Mouse (Mus musculus): ENCODE measurements around the gene H2-DMb1. TPM values are rescaled to one million over a fixed set of nuclear protein-coding genes. Genes with fewer than 3 reads are reported as not detected.

The H2-DMb1 gene
- polyA plus RNA-seq, 1 experiment from 2014 or later, result 3.2 TPM

GRCm38 (mm10) chr17:34118113-34118872 is 34.6 kb upstream of the H2-DMb1 start:
- WGBS, result under 1% methylated on average over 67 of the region's 67 CpGs
- no peaks in the 10 kb centered on the region for H3K9me3 ChIP-seq
- H3K27ac ChIP-seq, result peak overlapping the region; percentile 100
- H3K36me3 ChIP-seq, result peaks cover 44% of the 10 kb centered on the region
- peak overlapping the region; percentile 93 for H3K9ac ChIP-seq
- peaks cover 24% of the 10 kb centered on the region for H3K4me1 ChIP-seq (replicated peaks)
- no peak for ATAC-seq
- peak overlapping the region; percentile 92 for H3K4me3 ChIP-seq (replicated peaks)
- peak overlapping the region; percentile 82 for H3K4me2 ChIP-seq (replicated peaks)
- H3K27me3 ChIP-seq (replicated peaks), result no peaks in the 10 kb centered on the region

- Histone ChIP-seq H3K4me2 (replicated peaks) (peak overlapping the region; percentile 82), H3K27ac (peak overlapping the region; percentile 100), H3K36me3 (peaks cover 38% of the 10 kb centered on the region), H3K27me3 (replicated peaks) (no peaks in the 10 kb centered on the region), H3K9me3 (no peaks in the 10 kb centered on the region), H3K9ac (peak overlapping the region; percentile 93), H3K4me3 (replicated peaks) (peak overlapping the region; percentile 92), H3K4me1 (replicated peaks) (peaks cover 29% of the 10 kb centered on the region)
- peak; percentile 31 for ATAC-seq
- under 1% methylated on average over 37 of the region's 38 CpGs for WGBS
These were observed 34.0 kb upstream of the H2-DMb1 start for GRCm38 (mm10) chr17:34118873-34119248.

- H3K9ac ChIP-seq, result peak within 1 kb of the TSS; percentile 93
- ATAC-seq, result peak; percentile 80
These were observed 33.4 kb upstream of the H2-DMb1 start, which contains the start of gene H2-DMa for GRCm38 (mm10) chr17:34119249-34120179. H2-DMa (plus strand) TSS chr17:34119541.

GRCm38 (mm10) chr17:34120180-34120723 is 32.6 kb upstream of the H2-DMb1 start:
- H3K27me3 ChIP-seq (replicated peaks), result no peaks in the 10 kb centered on the region
- H3K27ac ChIP-seq, result peak overlapping the region; percentile 100
- no peaks in the 10 kb centered on the region for H3K9me3 ChIP-seq
- peak overlapping the region; percentile 79 for H3K9ac ChIP-seq
- peak; percentile 16 for ATAC-seq
- 0% methylated on average over 41 of the region's 42 CpGs for WGBS
- peaks cover 25% of the 10 kb centered on the region for H3K4me1 ChIP-seq (replicated peaks)
- H3K4me3 ChIP-seq (replicated peaks), result peak overlapping the region; percentile 92
- H3K4me2 ChIP-seq (replicated peaks), result peak overlapping the region; percentile 80
- H3K36me3 ChIP-seq, result peaks cover 24% of the 10 kb centered on the region

More at GRCm38 (mm10) chr17:34119249-34120179, 33.4 kb upstream of the H2-DMb1 start, which contains the start of gene H2-DMa:
- Histone ChIP-seq H3K27ac (peak within 1 kb of the TSS; percentile 100), H3K36me3 (peaks cover 32% of the 10 kb centered on the region), H3K27me3 (replicated peaks) (no peaks in the 10 kb centered on the region), H3K4me2 (replicated peaks) (peak within 1 kb of the TSS; percentile 82), H3K4me1 (replicated peaks) (peaks cover 30% of the 10 kb centered on the region), H3K4me3 (replicated peaks) (peak within 1 kb of the TSS; percentile 92), H3K9me3 (no peaks in the 10 kb centered on the region)
- WGBS, result under 1% methylated on average over 96 of the region's 96 CpGs

DNA sequence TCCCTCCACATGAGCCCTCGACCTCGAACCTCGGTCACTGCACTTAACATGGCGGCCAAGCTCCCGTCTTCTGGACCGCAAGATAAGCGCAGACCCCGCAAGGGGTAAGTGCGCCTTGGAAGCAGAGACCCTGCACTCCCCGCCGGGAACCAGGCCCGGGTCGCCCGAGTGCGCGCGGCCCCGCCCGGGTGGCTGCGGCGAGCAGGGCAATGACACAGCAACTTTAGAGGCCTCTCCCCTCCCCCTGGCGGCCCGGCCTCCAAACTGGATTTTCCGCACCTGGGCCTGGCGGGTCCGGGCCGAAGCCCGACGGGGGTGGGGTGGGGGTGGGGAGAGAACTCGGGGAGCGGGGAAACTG is 32.1 kb upstream of the H2-DMb1 start:
- no peaks in the 10 kb centered on the region for H3K27me3 ChIP-seq (replicated peaks)
- WGBS, result 0% methylated on average over 31 of the region's 31 CpGs
- H3K9me3 ChIP-seq, result no peaks in the 10 kb centered on the region
- H3K36me3 ChIP-seq, result peaks cover 19% of the 10 kb centered on the region; the same call in 1 of the 2 replicates
- peaks cover 21% of the 10 kb centered on the region for H3K4me1 ChIP-seq (replicated peaks)
- peak overlapping the region; percentile 92 for H3K4me3 ChIP-seq (replicated peaks)
- peak overlapping the region; percentile 79 for H3K9ac ChIP-seq
- peak; percentile 29 for ATAC-seq
- H3K4me2 ChIP-seq (replicated peaks), result peak overlapping the region; percentile 80
- H3K27ac ChIP-seq, result peak overlapping the region; percentile 100

DNA sequence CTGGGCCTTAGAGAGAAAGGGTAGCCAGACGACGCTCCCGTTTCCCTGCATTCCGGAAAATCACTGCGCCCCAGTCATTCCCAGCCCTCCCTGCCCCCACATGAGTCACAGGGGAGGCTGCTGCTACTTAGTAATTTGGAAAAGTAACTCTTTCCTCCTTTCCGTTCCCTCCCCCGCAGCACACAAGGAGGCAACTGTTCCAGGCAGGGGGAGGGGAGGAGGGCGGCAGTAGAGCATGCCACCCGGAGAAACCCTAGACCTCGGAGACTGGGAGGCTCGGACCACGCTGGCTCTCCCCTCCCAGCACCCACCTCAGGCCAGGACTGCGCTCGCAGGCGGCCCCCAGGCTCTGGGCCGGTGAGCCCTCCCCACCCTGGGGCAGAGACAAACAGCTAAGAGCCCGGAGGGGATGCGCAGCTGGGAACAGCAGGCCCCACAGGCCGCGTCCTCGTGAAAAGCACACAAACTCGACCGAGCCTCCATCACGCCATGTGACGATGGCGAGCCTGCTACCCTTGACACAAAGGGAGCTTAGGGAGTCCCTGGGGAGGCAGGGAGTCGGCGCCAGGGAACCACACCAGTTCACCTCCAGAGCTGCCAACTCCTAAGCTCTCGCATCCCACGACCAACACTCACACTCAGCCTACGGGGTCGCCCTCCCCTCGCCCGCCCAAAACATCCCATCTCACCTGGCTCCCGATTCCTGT is 31.5 kb upstream of the H2-DMb1 start:
- ATAC-seq, result peak; percentile 13
- Histone ChIP-seq H3K4me1 (replicated peaks) (peaks cover 20% of the 10 kb centered on the region), H3K4me2 (replicated peaks) (peak overlapping the region; percentile 80), H3K9ac (peak overlapping the region; percentile 79), H3K27me3 (replicated peaks) (no peaks in the 10 kb centered on the region), H3K4me3 (replicated peaks) (peak overlapping the region; percentile 92), H3K9me3 (no peaks in the 10 kb centered on the region), H3K27ac (peak overlapping the region; percentile 100), H3K36me3 (peaks cover 16% of the 10 kb centered on the region; the same call in 1 of the 2 replicates)
- WGBS, result 0% methylated on average over 34 of the region's 35 CpGs

GRCm38 (mm10) chr17:34121879-34122187 is 31.0 kb upstream of the H2-DMb1 start:
- 1% methylated on average over 10 of the region's 10 CpGs for WGBS
- Histone ChIP-seq H3K27ac (peak overlapping the region; percentile 100), H3K9me3 (no peaks in the 10 kb centered on the region), H3K9ac (peak overlapping the region; percentile 79), H3K27me3 (replicated peaks) (no peaks in the 10 kb centered on the region), H3K4me2 (replicated peaks) (peak overlapping the region; percentile 80), H3K4me3 (replicated peaks) (peak overlapping the region; percentile 92), H3K36me3 (peaks cover 11% of the 10 kb centered on the region; the same call in 1 of the 2 replicates), H3K4me1 (replicated peaks) (peaks cover 18% of the 10 kb centered on the region)
- ATAC-seq, result peak; percentile 22

GRCm38 (mm10) chr17:34122188-34122984 is 30.5 kb upstream of the H2-DMb1 start, which contains the start of gene Brd2:
Brd2 (minus strand) TSS chr17:34122634.
- H3K27me3 ChIP-seq (replicated peaks), result no peaks in the 10 kb centered on the region
- H3K9ac ChIP-seq, result peak within 1 kb of the TSS; percentile 79
- peak; percentile 63 for ATAC-seq
- H3K4me1 ChIP-seq (replicated peaks), result peaks cover 22% of the 10 kb centered on the region
- H3K36me3 ChIP-seq, result 0 out of 2 replicates have a peak, but pooled peaks cover 8% of the 10 kb centered on the region
- peak within 1 kb of the TSS; percentile 92 for H3K4me3 ChIP-seq (replicated peaks)
- peak within 1 kb of the TSS; percentile 80 for H3K4me2 ChIP-seq (replicated peaks)
- H3K27ac ChIP-seq, result peak within 1 kb of the TSS; percentile 100
- under 1% methylated on average over 57 of the region's 75 CpGs for WGBS
- no peaks in the 10 kb centered on the region for H3K9me3 ChIP-seq

DNA sequence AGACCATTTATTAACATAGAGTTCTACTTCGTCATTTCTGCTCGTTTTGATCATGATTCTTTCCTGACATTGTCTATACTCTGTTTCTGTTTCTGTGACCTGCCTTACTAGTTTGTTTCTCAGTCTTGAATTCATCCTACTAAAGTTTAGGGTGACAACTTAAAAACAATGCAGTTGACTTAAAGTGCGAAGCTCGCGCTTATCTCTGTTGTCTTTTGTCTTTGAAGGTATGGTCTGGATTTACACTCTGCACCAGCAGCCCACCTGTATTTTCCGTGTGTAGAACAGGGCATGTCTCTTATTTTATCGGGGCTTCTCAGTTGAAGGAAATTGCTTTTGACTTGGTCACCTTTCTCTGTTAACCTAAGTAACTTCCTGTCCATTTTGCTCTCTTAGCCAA is 29.8 kb upstream of the H2-DMb1 start:
- no peaks in the 10 kb centered on the region for H3K27me3 ChIP-seq (replicated peaks)
- peak overlapping the region; percentile 92 for H3K4me3 ChIP-seq (replicated peaks)
- under 1% methylated on average over 7 of the region's 7 CpGs for WGBS
- no peak for ATAC-seq
- H3K9me3 ChIP-seq, result no peaks in the 10 kb centered on the region
- H3K36me3 ChIP-seq, result 0 out of 2 replicates have a peak, but pooled peaks cover 6% of the 10 kb centered on the region
- peak overlapping the region; percentile 80 for H3K4me2 ChIP-seq (replicated peaks)
- H3K27ac ChIP-seq, result peak overlapping the region; percentile 100
- peaks cover 28% of the 10 kb centered on the region for H3K4me1 ChIP-seq (replicated peaks)
- H3K9ac ChIP-seq, result peak overlapping the region; percentile 79

- H3K9ac ChIP-seq, result peak overlapping the region; percentile 79
- H3K9me3 ChIP-seq, result no peaks in the 10 kb centered on the region
- H3K27ac ChIP-seq, result peak overlapping the region; percentile 100
- no peak for ATAC-seq
- peaks cover 30% of the 10 kb centered on the region for H3K4me1 ChIP-seq (replicated peaks)
- H3K4me2 ChIP-seq (replicated peaks), result peak overlapping the region; percentile 80
- 0 out of 2 replicates have a peak, but pooled peaks cover 2% of the 10 kb centered on the region for H3K36me3 ChIP-seq
- no peaks in the 10 kb centered on the region for H3K27me3 ChIP-seq (replicated peaks)
- peak overlapping the region; percentile 92 for H3K4me3 ChIP-seq (replicated peaks)
- WGBS, result 0% methylated on average over 2 of the region's 2 CpGs
These were observed 29.4 kb upstream of the H2-DMb1 start for GRCm38 (mm10) chr17:34123518-34123917.

DNA sequence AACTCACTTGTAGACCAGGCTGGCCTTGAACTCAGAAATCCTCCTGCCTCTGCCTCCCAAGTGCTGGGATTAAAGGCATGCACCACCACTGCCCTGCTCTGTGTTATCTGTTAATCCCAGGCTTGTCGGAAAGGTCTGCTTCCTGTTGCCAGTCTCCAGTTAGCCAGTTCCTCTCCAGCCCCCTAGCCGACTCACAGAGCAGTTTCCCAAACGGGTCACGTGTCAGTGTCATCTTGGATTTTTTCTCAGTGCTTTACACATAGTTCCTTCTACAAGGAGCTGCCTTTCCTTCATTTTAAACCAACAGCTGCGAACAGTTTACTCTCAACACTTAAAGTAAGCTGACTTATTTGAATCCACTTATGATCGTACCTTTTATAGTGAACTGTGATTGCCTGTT is 28.2 kb upstream of the H2-DMb1 start:
- Histone ChIP-seq H3K4me2 (replicated peaks) (peak overlapping the region; percentile 80; the same call in 1 of the 2 replicates), H3K4me3 (replicated peaks) (no peak overlapping the region), H3K36me3 (no peaks in the 10 kb centered on the region), H3K9me3 (no peaks in the 10 kb centered on the region), H3K27me3 (replicated peaks) (no peaks in the 10 kb centered on the region), H3K9ac (no peak overlapping the region), H3K4me1 (replicated peaks) (peaks cover 42% of the 10 kb centered on the region), H3K27ac (no peak overlapping the region)
- 61% methylated on average over 6 of the region's 6 CpGs for WGBS
- ATAC-seq, result no peak

All from intestine, embryonic 15.5 days (tissue).